Mouse (Mus musculus): ENCODE measurements around the gene Dek. TPM values are rescaled to one million over a fixed set of nuclear protein-coding genes. Genes with fewer than 3 reads are reported as not detected.

Dek gene
- total RNA-seq, 2 experiments from 2014 or later, result 27.1 to 36.0 TPM

DNA sequence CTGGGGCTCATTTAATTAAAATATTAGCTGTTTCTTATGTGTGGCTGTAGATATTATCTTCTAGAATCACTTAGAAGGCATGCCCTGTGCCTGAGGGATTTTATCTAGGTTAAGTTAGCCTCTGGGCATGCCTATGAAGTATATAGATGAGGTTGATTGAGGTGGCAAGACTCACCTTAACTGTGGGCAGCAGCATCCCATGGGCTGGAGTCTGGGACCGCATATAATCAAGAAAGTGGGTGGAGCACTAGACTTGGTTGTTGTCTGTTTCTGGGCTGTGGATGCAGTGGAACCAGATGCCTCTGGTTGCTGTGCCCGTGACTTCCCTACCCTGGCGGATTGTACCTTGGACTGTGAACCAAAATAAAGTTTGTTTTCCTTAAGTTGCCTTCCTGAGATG is 6.1 kb upstream of the Dek start:
- intact Hi-C loops (cut with DNase I), result no loop called here
- no peak for DNase-seq

DNA sequence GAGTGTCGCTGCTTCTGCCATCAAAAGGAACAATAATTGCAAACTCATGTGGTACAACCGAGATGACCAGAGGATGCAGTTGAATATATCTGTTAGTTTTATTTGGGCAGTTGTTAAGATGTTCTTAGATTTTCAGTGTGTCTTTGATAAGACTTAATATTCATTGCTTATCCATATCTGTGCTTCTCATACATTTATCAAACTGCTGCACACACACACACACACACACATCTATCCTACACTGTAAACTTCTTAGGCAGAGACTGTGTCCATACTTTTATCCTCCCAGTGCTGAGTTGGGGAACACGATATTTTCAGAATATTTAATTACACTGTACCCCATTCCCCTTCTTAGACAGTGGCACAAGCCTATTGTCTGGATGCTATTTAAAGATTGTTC is 5.2 kb upstream of the Dek start:
- DNase-seq, result no peak
- intact Hi-C loops (cut with DNase I), result no loop called here

- DNase-seq, result no peak
- intact Hi-C loops (cut with DNase I), result no loop called here
These were observed 3.2 kb upstream of the Dek start for GRCm38 (mm10) chr13:47109239-47109638.

DNA sequence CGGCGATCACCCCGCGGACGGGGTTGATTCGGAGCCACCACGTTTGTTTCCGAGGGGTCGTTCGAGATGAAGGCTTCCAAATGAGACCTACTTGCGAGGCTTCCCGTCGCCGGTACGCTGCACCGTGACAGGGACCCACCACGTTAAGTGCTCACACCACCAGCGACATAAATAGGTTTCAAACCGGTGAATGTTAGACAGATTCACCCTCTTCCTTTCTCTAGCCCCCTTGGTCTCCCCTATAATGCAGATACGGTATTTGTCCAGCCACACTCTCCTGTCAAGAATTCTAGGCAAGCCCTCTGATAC is 533 bp upstream of the Dek start:
- no peak for DNase-seq
- intact Hi-C loops (cut with DNase I), result no loop called here

DNA sequence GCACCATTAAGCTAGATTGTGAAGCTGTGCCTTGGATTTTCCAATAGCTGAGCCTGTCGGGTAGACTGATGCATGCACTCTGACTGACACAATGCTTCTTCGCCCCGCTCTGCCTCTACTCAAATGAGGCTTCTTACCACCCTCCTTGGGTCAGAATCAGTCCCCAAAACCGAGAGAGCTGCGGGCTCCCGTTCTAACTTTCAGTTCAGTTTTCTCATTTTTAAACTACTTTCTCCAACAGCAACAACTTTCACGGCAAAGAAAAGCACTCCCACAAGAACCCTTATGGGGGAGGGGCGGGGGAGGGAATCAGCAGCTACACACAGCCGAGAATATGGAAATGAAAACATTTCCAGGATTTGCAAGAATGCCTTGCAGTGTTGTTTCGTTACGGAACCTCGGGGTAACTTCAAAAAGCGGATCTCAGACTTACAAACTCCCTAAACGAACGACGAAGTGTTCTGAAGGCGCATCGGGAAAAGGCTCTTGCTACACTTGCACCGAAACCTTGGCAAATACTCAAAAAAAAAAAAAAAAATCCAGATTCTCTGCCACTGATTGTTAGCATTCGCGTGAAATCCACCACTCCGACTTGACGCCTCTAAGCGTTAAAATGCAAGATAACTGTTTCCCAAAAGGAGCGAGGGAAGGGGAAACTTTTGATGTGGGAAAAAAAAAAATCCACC is 1.0 kb downstream of the Dek start:
- DNase-seq, result no peak
- intact Hi-C loops (cut with DNase I), result no loop called here

- no peak for DNase-seq
- intact Hi-C loops (cut with DNase I), result no loop called here
These were observed 1.9 kb downstream of the Dek start for GRCm38 (mm10) chr13:47104146-47104545.

GRCm38 (mm10) chr13:47100587-47100986 is 5.4 kb downstream of the Dek start:
- no peak for DNase-seq
- intact Hi-C loops (cut with DNase I), result no loop called here

DNA sequence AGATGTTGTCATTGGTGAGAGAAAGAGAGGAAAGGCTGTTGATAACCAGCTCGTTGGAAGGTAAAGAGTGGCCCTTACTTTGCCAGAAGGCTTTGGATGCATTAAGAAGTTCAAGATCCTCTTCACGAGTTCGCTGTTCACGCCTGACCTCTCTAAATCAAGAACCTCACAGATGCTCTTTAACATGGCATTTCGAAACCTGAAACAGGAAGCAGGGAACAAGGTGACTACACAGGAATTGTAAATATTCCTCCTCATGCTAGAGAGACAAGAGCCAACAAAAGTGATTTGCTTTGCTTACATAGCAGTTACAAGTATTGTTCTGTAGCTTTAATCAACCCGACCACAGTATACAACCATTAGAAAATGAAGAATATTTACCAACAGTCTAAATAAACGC is 6.7 kb downstream of the Dek start:
- intact Hi-C loops (cut with DNase I), result no loop called here
- no peak for DNase-seq

GRCm38 (mm10) chr13:47096591-47096990 is 9.4 kb downstream of the Dek start:
- intact Hi-C loops (cut with DNase I), result no loop called here

GRCm38 (mm10) chr13:47093791-47094190 is 12.2 kb downstream of the Dek start:
- intact Hi-C loops (cut with DNase I), result no loop called here
- DNase-seq, result no peak

More at GRCm38 (mm10) chr13:47096591-47096990, 9.4 kb downstream of the Dek start:
- no peak for DNase-seq

DNA sequence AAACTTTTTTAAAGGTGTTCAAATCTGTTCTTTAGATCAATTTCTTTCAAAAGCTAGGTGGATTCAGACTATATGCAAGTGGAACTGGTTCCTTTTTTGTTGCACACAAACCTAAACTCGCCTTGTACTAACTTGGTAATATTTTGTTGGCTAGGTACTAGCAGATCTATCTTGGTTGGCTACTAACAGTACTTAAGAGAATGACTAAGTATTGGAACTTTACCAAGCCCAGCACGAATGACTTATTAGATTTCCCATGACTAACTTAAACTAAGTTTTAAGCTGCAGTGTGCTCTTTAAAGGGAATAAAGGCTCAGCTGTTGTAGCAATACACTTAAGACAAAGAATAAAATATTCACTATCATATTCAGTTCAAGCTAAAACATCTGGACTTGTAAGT is 16.7 kb downstream of the Dek start:
- DNase-seq, result no peak
- intact Hi-C loops (cut with DNase I), result no loop called here

DNA sequence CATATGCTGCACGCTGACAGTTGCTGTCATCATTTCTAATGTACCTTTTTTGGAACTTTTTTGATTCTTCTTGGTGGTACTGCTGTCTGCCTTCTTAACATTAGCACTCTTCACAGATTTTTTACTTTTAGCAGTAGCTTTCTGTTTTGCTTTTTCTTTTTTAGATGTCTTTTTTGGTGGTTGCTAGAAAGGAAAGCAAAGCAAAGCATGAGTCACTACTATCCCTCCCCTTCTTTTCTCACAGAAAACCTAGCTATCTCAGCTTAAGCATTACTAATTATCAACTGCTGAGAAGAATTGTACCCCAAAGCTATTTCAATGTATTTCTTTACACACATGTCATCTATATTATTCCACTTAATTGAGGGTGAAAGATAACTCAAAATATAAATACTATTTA is 17.6 kb downstream of the Dek start:
- no peak for DNase-seq
- intact Hi-C loops (cut with DNase I), result no loop called here

DNA sequence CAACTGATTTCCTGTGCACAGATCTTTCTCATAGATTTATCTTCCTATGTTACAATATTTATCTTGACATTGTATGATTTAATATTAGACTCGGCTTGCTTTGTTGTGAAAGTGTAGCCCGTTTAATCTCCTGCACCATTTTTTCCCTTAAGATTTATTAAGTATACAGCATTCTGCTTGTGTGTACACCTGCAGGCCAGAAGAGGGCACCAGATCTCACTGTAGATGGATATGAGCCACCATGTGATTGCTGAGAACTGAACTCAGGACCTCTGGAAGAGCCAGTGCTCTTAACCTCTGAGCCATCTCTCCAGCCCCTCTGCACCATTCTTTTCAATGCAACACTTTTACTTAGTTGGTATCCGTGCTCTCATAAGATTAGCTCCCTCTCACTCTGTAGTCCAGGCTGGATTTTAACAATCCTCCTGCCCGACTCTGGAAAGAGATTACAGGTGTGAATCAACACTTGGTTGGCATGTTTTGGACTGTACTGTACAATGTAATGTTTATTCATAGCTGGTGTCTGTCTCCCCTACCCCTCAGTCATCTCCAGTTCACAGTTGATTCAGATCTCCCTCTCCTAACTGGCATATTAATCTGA is 25.0 kb downstream of the Dek start:
- DNase-seq, result no peak

DNA sequence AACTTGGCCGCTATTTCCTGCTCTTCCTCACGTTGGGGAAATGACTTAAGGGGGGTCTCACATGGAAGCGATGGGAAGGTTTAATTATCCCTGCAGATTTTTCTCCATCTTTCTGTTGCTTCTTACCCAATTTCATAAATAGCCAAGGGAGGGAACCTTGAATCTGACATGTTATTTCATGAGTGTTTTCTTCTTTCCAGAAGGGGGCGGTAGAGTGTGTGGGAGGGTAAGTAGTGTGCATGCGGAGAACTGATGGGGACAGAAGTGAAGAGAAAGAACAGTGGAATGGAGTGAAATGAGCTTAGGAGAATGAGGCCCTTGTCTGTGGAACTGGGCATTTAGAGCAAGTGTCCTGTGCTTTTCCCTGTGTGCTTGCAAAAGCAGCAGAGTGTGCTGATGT is 27.2 kb downstream of the Dek start:
- no peak for DNase-seq
- intact Hi-C loops (cut with DNase I), result loop anchor here (10.0 kb wide), 1 partner anchor 206 kb away; no protein-coding TSS in a partner anchor

More for the DNA sequence above, 25.0 kb downstream of the Dek start:
- intact Hi-C loops (cut with DNase I), result no loop called here

- intact Hi-C loops (cut with DNase I), result loop anchor here (10.0 kb wide), 1 partner anchor 207 kb away; no protein-coding TSS in a partner anchor
- DNase-seq, result no peak
These were observed 28.6 kb downstream of the Dek start for GRCm38 (mm10) chr13:47077367-47077766.

- intact Hi-C loops (cut with DNase I), result loop anchor here (10.0 kb wide), 1 partner anchor 209 kb away; no protein-coding TSS in a partner anchor
- DNase-seq, result no peak
These were observed 29.8 kb downstream of the Dek start for GRCm38 (mm10) chr13:47076156-47076555.

DNA sequence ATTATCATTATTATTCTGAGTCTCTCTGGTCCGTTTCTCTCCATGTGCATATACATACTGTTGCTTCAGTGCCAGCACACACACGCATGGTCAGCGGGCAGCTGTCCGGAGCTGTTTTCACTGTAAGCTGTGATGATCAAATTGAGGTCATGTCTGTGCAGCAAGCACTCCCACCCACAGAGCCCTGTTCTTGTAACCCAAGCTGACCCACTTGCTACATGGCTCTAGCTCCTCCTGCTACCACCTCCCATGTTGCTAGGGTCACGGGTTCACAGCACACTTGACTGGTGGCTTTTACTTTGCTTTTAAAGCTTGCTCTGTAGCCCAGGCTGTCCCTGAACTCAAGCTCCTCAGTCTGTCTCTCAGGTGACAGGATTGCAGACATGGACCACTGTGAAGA is 33.5 kb downstream of the Dek start:
- DNase-seq, result no peak
- intact Hi-C loops (cut with DNase I), result loop anchor here (10.0 kb wide), 1 partner anchor 212 kb away; no protein-coding TSS in a partner anchor

DNA sequence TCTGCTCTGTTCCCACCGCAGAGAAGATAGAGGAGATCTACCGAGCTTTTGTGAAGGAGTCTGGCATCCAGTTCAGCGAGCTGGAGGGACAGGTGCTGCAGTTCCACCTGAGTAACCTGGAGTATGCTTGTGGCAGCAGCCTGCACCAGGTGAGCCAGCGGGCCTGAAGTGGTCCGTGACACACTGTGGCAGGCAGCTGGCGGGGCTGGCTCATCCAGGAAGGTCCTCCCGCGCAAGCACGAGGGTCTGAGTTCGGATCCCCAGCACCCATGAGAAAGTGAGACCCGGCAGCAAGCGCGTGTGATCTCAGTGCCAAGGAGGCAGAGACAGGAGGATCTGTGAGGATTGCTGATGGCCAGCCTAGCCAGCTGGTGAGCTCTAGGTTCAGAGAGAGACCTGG is 34.1 kb downstream of the Dek start:
- DNase-seq, result no peak
- intact Hi-C loops (cut with DNase I), result loop anchor here (10.0 kb wide), 1 partner anchor 213 kb away; no protein-coding TSS in a partner anchor

DNA sequence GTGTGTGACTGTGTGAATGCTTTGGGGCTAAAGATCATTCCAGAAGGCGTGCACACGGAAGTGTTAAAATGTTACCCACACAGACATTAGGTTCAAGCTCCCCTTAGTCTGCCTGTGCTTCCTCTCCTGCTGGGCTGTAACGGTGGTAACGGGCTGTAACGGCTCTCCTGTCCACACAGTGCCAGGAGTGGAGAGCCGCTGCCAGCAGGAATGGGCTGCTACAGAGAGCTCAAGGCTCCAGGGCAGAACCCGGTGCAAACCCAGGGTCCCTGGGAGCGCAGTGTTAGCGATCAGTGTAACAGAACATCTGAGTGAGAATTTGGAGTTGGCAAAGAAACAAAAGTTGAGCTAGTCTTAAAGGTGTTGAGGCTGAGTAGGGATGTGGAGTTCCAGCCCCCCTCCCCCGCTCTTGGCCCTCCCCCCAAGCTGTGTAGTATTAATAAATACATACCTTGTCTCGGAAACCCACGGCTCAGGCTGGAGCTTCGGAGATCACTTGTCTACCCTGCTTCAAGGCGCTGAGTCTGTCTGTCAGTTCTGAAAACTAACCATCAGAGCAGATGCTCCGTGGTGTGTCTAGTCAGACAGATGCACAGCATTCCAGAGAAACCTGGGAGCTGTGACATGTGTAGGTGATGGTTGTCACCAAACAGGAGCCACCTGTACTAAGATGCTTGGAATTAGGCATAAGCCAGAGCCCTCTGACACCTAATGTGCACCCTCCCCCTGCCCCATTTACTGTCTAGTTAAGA is 35.5 kb downstream of the Dek start:
- intact Hi-C loops (cut with DNase I), result loop anchor here (10.0 kb wide), 1 partner anchor 214 kb away; no protein-coding TSS in a partner anchor

DNA sequence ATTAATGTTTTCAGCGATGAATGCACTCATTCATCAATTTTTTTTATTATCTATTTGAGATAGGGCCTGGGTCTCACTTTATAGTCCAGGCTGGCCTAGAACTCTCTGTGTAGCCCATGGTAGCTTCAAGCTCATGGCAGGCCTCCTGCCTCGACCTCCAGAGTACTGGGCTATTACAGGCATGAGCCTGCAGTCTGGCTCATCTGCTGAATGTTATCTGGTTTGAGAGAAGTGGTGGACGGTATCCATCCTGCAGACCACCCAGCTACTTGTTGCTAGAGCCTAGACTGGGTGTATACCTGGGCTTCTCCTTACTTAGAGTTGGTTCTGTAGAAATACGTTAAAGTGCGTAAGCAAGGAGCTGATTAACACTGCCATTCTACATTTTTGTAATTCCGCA is 39.0 kb downstream of the Dek start:
- intact Hi-C loops (cut with DNase I), result no loop called here

More for the DNA sequence above, 35.5 kb downstream of the Dek start:
- DNase-seq, result no peak

DNA sequence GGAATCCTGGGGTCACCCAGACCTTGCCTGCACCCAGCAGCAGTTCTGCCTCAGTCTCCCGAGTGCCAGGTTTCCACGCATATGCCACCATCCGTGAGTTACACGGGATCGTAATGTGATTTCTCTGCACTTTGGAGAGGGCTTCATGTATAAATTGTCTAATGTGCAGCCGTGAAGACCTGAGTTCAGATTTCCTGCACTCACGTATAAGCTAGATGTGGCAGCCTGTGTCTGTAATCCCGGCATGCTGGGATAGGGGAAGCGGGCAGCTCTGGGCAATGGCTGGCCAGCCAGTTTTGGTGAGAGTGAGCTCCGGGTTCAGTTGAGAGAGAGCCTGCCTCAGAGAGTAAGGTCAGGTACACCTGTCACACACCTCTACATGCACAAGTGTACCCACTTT is 39.5 kb downstream of the Dek start:
- intact Hi-C loops (cut with DNase I), result no loop called here
- no peak for DNase-seq

More for the DNA sequence above, 39.0 kb downstream of the Dek start:
- DNase-seq, result no peak

Data from gastrocnemius, postnatal 36 days (tissue).